Mouse (Mus musculus): Measurements from ENCODE around the gene Hist1h4d. TPM values are rescaled to one million over a fixed set of nuclear protein-coding genes. Genes with fewer than 3 reads are reported as not detected.
"Not testable (repeated sequence)": the region's sequence is repeated elsewhere in the genome, so short reads cannot be mapped to it uniquely, and the experiment has no call there.

The Hist1h4d gene
- total RNA-seq, 4 experiments from 2014 or later = 126 to 155 (median 139) TPM

DNA sequence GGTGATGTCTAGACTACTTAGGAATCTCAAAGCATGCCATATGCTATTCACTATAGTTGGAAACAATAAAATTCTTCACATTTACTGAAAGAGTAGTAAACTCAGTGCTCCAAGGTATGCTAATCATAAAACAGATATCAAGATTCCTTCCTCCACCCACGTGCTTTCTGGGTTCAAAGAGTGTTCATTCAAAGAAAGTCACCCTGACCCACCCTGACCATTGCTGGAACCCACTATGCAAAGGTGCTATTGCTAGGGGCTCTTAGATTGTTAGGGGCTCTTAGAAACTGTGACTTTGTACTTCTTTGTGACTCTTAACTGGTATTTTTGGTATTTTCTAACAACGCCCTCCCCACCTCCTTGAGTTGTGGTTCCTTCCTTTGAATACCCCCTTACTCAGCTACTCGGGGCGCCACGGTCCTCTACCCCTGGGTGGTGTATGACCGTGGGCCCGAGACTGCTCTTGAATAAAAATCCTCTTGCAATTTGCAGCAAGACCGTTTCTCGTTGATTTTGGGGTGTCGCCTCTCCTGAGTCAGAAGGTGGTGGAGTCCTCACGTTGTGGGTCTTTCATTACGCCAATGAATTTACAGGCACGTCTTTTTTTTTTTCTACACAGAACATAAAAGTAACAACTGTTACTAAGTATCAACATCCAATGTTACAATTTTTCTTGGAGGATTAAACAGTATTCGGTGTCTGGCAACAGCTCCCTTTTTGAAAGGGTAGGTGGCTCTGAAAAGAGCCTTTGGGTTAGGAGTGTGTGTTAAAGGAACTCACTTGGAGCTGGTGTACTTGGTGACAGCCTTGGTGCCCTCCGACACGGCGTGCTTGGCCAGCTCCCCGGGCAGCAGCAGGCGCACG is 8.1 kb upstream of the Hist1h4d start:
- DNase-seq (ENCODE audit: low spot score in 2 of 2) = not testable (repeated sequence)

DNA sequence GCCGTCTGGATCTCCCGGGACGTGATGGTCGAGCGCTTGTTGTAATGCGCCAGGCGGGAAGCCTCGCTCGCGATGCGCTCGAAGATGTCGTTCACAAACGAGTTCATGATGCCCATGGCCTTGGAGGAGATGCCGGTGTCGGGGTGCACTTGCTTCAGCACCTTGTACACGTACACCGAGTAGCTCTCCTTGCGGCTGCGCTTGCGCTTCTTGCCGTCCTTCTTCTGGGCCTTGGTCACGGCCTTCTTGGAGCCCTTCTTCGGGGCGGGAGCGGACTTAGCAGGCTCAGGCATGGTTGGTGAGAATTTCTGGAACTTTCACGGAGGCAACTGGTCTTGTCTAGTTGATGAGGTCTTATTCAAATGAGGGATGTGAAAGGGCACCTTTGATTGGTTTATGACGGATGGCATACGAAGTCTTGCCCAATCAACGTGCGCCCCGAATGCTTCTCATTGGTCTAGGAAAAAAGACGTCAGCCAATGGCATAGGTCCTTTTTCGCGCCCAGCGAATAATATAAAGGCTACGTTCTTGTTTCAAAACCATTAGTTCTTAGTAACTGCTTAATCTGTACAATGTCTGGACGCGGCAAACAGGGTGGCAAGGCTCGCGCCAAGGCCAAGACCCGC is 7.4 kb upstream of the Hist1h4d start, which contains the start of the genes Hist1h2bf and Hist1h2ad:
TSS of gene Hist1h2bf (minus strand) at position 299 of the 627 bp plus-strand sequence.
TSS of gene Hist1h2ad (plus strand) at position 484 of the 627 bp plus-strand sequence.
- DNase-seq (ENCODE audit: low spot score in 2 of 2) = peak; percentile 74 to 96

- not testable (repeated sequence) for DNase-seq (ENCODE audit: low spot score in 2 of 2)
These were observed 6.7 kb upstream of the Hist1h4d start for GRCm38 (mm10) chr13:23574546-23575170.

DNA sequence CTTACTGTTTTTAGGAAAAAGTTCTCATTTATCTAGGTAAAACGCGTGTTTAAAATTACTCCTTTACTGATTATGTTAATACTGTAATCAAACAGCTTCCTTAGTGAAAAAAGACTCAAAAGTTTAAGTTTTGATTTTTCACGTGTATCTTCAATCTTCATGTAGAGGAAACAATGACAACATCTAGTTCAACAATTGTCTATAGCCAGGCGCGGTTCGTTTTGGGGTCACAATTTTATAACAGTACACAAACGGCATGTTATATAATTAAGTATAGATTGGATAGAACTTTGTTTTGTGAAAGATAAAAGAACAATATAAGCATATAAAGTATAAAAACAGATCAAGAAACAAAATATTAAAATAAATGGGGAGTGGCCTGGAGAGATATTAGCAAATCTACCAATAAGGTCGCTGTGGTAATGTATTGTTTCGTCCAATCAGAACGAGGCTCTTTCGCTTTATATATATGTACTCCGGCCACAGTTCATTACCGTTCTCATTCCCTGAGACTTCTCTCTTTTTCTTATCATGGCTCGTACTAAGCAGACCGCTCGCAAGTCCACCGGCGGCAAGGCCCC is 6.0 kb upstream of the Hist1h4d start, which contains the start of gene Hist1h3d:
TSS of gene Hist1h3d (plus strand) at position 493 of the 581 bp plus-strand sequence.
- DNase-seq (ENCODE audit: low spot score in 2 of 2) = peak in 1 of 2 experiments; percentile 59

DNA sequence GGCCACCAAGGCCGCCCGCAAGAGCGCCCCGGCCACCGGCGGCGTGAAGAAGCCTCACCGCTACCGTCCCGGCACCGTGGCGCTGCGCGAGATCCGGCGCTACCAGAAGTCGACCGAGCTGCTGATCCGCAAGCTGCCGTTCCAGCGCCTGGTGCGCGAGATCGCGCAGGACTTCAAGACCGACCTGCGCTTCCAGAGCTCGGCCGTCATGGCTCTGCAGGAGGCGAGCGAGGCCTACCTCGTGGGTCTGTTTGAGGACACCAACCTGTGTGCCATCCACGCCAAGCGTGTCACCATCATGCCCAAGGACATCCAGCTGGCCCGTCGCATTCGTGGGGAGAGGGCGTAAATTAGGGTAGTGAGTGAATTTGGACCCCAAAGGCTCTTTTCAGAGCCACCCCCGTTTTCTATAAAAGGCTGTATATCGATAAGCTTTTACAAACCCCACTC is 5.5 kb upstream of the Hist1h4d start:
- DNase-seq (ENCODE audit: low spot score in 2 of 2) = not testable (repeated sequence)

GRCm38 (mm10) chr13:23576351-23576881 is 5.0 kb upstream of the Hist1h4d start:
- no peak for DNase-seq (ENCODE audit: low spot score in 2 of 2)

GRCm38 (mm10) chr13:23576906-23577639 is 4.3 kb upstream of the Hist1h4d start:
- DNase-seq (ENCODE audit: low spot score in 2 of 2) = no peak

- DNase-seq (ENCODE audit: low spot score in 2 of 2) = no peak
These were observed 3.6 kb upstream of the Hist1h4d start for GRCm38 (mm10) chr13:23577835-23578234.

DNA sequence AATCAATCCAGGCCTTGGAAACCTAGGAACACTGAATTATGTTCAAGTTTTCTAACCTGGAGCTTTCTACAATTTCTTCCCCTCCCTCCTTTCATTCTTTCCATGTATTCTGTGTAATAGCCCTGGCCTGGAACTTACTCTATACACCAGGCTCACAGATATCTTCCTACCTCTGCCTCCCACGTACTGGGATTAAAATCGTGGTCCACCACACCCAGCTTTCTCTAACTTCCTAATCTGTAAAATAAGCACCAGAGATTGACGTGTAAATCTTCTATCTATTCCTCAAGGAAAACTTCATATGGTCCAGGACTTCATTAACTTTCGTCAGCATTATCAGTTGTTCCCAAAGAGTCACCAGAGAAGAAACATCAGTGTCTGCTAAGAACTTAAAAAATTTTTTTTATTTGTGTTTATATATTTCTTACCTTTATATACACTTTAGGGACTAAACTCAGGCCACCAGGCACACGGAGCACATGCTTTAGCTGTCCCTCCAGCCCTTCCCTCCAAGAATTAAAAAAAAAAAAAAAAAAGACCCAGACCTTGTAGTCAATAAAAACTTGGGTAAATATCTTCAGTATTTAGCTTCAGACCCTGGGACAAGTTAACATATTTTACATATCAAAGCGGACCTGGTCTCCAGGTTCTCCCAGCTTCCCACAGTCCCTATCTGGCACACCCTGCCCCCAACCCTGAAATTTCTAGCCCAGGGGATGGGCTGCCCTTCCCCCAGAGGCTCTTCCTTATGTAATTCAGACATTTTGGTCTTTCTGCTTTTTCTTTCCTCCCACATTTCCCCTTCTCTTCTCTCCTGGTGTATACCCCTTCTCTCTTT is 1.0 kb downstream of the Hist1h4d start:
- no peak for DNase-seq (ENCODE audit: low spot score in 2 of 2)

DNA sequence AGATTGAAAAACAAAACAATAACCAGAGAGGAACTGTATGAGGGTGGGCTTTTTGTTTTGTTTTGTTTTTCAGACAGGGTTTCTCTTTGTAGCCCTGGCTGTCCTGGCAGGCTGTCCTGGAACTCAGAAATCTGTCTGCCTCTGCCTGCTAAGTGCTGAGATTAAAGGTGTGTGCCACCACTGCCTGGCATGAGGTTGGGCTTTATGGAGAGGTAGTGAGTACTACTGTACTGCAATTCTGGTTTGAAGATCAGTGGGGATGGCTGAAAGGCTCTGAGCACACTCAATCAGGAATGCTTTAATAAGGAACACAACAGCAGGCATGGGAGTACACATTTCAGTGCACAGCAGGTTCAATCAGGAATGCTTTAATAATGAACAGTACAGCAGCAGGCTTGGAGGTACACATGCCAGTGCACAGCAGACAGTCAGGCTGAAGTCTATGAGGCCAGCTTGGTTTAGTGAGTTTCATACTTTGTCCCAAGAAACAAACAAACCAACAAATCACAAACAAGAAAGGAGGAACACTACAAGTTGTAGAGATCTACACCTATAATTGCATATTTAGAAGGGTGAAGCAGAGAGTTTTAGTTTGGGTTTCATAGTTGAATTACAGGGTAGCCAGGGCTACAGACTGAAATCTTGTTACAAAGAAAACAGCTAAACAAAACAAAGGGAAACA is 2.1 kb downstream of the Hist1h4d start:
- DNase-seq (ENCODE audit: low spot score in 2 of 2) = no peak

GRCm38 (mm10) chr13:23584331-23584730 is 2.9 kb downstream of the Hist1h4d start:
- DNase-seq (ENCODE audit: low spot score in 2 of 2) = no peak

DNA sequence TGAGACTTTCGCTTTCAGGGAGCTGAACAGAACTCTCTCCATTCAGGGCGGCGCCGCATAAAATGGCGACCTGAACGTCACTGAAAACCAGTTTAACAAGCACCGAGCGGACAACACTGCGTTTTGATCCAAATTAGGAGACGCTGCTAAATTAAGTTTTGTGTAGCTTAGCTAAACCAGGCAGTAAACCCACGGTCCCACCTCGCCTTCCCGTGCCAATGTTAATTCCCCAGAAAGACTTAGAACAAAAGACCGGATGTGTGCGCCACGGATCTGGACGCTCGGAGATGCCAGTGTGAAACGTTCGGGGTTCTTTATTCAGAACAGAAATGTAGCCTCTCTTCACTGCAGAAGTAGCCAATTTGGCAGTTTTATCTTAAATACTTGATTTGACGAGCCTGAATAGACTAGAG is 3.6 kb downstream of the Hist1h4d start:
- DNase-seq (ENCODE audit: low spot score in 2 of 2) = peak; percentile 51 to 66

GRCm38 (mm10) chr13:23585442-23586098 is 4.2 kb downstream of the Hist1h4d start:
- peak; percentile 51 to 71 for DNase-seq (ENCODE audit: low spot score in 2 of 2)

DNA sequence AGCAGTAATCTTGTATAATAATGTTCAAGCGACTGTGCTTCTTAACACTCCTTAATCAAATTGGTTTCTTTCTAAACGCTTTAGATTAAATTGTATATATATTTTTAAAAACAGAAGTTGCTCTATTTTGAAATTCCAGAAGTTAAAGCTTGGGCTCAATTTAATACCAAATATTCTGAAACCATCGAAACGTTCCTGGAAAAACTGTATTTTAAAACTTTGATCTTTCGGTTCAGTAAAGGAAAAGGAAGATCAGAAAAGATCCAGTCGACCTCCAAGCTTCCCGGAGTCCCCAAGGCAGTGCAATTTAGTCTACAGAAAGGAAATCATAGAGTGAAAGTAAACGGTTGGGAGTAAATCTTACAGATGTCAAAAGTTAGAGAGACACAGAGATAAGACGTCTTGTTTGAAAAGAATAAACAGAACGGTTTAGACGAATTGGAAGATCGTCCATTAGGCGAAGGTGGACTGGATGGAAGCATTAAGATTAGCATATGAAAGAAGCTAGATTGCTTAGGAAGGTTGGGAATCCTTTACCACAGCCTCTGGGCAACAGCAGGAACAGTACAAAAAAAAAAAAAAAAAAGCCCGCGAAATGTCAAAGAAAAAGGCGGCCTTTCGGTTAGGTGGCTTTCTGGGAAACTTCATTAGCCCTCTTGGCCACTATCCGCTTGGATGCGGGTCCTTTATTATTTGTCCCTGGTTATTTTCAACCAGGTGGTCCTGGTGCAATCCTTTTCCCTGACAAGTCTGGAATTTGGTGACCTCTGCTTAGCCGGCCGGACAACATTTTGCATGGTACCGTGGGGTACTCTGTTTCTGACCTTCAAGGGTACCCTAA is 4.9 kb downstream of the Hist1h4d start:
- no peak for DNase-seq (ENCODE audit: low spot score in 2 of 2)

GRCm38 (mm10) chr13:23586940-23587225 is 5.5 kb downstream of the Hist1h4d start:
- DNase-seq (ENCODE audit: low spot score in 2 of 2) = no peak

DNA sequence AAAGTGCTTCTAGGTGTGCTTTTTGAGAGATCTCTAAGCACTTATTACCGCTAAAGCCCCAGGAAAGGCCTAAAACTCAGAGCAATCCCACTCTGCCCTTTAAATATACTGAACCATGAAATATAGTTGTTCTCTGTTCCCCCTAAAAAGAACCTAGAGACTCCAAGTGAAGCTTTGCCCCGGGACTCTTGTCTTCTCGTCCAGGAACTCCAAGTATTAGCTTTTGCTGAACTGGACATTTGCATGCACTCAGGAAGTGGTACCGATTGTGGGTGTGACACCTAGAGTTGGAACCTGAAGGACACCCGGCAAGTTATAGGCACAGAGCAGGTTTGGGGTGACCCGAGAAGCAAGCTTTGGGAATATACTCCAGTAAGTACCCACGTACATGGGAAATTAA is 9.8 kb downstream of the Hist1h4d start:
- DNase-seq (ENCODE audit: low spot score in 2 of 2) = no peak

- not testable (repeated sequence) for DNase-seq (ENCODE audit: low spot score in 2 of 2)
These were observed 10.5 kb downstream of the Hist1h4d start for GRCm38 (mm10) chr13:23591886-23592285.

GRCm38 (mm10) chr13:23592614-23593013 is 11.2 kb downstream of the Hist1h4d start:
- no peak for DNase-seq (ENCODE audit: low spot score in 2 of 2)
